Mouse (Mus musculus): Measurements from ENCODE around the gene Snta1.
"Not testable (repeated sequence)": the region's sequence is repeated elsewhere in the genome, so short reads cannot be mapped to it uniquely, and the experiment has no call there.

The Snta1 gene

GRCm38 (mm10) chr2:154372842-154373500 is 34.9 kb downstream of the Snta1 start, which contains the start of gene Cdk5rap1:
Cdk5rap1 (minus strand) TSS chr2:154373010.
- in situ Hi-C loops (cut with MboI, MseI): no loop called here

DNA sequence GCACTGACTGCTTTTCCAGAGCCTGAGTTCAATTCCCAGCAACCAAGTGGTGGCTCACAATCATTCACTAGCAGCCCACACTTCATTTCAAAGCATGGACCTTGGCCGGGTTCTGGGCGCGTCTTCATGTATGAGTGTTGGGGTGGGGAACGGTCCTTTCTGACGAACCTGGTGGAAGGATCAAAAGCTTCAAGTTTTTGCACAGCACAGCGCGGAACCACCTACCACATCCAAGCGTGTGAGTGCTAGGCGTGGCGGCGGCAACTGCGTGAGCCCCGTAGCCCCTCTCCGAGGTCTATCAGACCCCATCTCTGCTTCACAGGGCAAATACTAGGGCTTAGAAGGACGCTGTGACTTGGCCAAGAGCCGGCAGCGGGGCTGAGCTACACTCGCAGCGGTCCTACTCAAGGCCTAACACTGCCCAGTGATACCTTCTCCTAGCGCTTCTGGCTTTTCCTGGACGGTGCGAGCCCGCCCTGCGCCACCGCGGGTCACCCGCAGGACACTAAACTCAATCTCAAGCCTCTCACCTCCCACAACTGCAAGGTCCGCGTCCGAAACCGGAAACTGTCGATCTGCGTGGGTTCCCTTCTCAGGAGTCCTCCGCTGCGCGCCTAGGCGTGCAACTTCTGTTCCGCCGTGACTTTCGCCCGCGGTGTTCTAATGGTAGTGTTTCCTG is 35.6 kb downstream of the Snta1 start:
- in situ Hi-C loops (cut with MboI, MseI): no loop called here

GRCm38 (mm10) chr2:154367510-154367909 is 40.4 kb downstream of the Snta1 start:
- in situ Hi-C loops (cut with MboI, MseI): no loop called here

DNA sequence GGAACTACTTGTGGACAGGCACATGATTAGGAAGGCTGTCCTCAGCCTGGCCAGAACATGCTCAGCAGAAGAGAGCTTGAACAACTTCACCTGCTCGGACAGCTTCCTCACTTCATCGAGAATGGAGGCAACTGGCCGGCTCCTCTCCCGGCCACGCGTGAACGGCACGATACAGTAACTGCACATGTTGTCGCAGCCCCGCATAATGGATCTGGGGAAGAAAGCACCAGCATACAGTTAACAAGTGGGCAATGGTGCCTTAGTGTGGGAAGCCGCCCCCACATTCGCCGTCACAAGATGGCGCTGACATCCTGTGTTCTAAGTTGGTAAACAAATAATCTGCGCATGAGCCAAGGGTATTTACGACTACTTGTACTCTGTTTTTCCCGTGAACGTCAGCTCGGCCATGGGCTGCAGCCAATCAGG is 53.9 kb downstream of the Snta1 start:
- in situ Hi-C loops (cut with MboI, MseI): not testable (repeated sequence)

DNA sequence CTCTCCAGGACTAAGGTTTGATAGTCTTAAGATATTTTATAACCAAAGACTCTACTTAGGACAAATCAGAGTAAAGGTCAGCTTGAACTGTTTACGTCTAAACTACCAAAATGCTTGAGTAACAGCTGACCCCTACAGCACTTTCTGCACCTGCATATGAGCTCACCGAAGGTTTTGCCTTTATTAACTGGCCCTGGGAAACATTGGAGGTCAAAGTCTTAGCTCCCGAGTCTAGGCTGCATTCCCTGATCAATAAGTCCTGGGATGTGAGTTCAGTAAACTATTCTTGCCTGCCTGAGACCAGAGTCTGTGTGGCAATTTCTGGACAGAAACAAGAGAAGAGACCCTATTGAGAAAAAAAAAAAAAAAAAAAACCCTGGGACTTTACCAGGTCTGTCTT is 59.7 kb downstream of the Snta1 start:
- in situ Hi-C loops (cut with MboI, MseI): no loop called here

- in situ Hi-C loops (cut with MboI, MseI): no loop called here
Observed at GRCm38 (mm10) chr2:154339356-154339755, 68.5 kb downstream of the Snta1 start.

DNA sequence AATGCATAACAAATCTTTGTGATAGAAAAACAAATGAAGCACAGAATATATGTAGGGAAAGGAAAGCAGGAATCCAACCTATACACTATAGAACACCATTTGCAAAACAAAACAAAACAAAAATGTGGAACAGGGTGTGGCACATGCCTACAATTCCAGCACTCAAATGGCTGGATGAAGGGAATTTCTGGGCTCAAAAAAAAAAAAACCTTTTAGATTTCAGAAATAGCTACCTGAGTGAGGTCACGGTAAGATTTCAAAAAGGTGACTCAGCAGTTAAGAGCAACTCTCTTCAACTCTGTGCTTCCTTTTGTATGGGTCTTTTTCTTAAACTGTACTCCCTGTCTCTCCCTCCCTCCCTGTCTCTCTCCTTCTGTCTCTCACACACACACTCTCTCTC is 69.7 kb downstream of the Snta1 start:
- in situ Hi-C loops (cut with MboI, MseI): no loop called here

GRCm38 (mm10) chr2:154335572-154335971 is 72.3 kb downstream of the Snta1 start:
- in situ Hi-C loops (cut with MboI, MseI): no loop called here

DNA sequence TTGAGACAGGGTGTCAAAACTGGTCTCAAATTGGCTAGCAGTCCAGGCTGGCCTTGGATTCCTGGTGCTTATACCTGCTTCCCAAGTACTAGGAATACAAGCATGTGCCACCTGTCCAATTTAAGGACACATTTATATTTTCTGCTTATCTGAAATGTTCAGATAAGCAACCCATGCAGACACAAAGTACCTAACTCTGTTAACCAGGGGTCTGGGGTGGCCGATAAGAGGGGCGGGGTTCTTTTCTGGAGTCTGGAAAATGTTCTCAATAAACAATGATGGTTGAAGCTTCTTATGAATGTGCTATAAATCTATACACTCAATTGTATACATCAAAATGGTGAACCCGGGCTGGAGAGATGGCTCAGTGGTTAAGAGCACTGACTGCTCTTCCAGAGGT is 81.0 kb downstream of the Snta1 start:
- in situ Hi-C loops (cut with MboI, MseI): no loop called here

Measured in T-helper 2 cell (primary cell).